In genomic region chr7:98867053-98867793, GRCm38 (mm10) we compare ENCODE assay signal across 12 mouse cellular contexts. TPM values are rescaled to one million over a fixed set of nuclear protein-coding genes. Genes with fewer than 3 reads are reported as not detected.
A peak's percentile ranks its signal among the peaks of the same experiment; 100 is the strongest.
DNase-seq lines count a peak whose midpoint lies in the region; ATAC-seq lines count a peak whose summit lies in the region.
"Had no signal": no experiment of that assay in that cellular context is flagged by ENCODE, and none has a peak within 500 bp of the region (broad histone marks: within the 10 kb centered on the region; RNA-seq: fewer than 3 reads in every experiment).

No protein-coding gene starts in this region.

- no peak overlapping the region for H3K9ac ChIP-seq in kidney, embryonic 15.5 days
- no peak overlapping the region for H3K9ac ChIP-seq in forebrain, embryonic 16.5 days (replicated peaks; ENCODE audit: low read depth, low read length)
- H3K9ac ChIP-seq: liver, embryonic 15.5 days had no signal

- no peak overlapping the region for H3K27ac ChIP-seq in kidney, embryonic 15.5 days
- H3K27ac ChIP-seq in forebrain, embryonic 16.5 days (ENCODE audit: low read length) = no peak overlapping the region
- H3K27ac ChIP-seq: liver, embryonic 15.5 days had no signal

- intact Hi-C loops in gastrocnemius, postnatal 14 days (cut with DNase I; ENCODE audit: low total_unique reads) = no loop called here

- no peak overlapping the region for H3K4me3 ChIP-seq in kidney, embryonic 15.5 days (replicated peaks)
- H3K4me3 ChIP-seq in forebrain, embryonic 16.5 days (replicated peaks; ENCODE audit: low read length) = no peak overlapping the region
- H3K4me3 ChIP-seq: liver, embryonic 15.5 days had no signal

- no peaks in the 10 kb centered on the region for H3K36me3 ChIP-seq in kidney, embryonic 15.5 days
- H3K36me3 ChIP-seq in forebrain, embryonic 16.5 days (ENCODE audit: control insufficient read depth, insufficient read depth) = no peaks in the 10 kb centered on the region
- H3K36me3 ChIP-seq: liver, embryonic 15.5 days had no signal

- peak; percentile 35 for ATAC-seq in kidney, embryonic 15.5 days (replicated peaks; ENCODE audit: low FRiP score)
- ATAC-seq in forebrain, embryonic 16.5 days = peak; percentile 68
- no peak for ATAC-seq in megakaryocyte, adult 5-6 weeks (ENCODE audit: poor library complexity, severe bottlenecking)

- no peak for DNase-seq in kidney, adult 8-10 months
- DNase-seq in retina, postnatal 1 day = peak; percentile 60
- no peak for DNase-seq in retina, embryonic 14.5 days (ENCODE audit: low spot score)
- no peak for DNase-seq in gastrocnemius, postnatal 14 days
- DNase-seq: adrenal gland, postnatal 14 days; cerebellum, postnatal 25 days; heart, postnatal 4 days; thymus, postnatal 4 days had no signal

- H3K4me2 ChIP-seq in kidney, embryonic 15.5 days = peak overlapping the region; percentile 15; the same call in 1 of the 2 replicates
- no peak overlapping the region for H3K4me2 ChIP-seq in forebrain, embryonic 16.5 days (ENCODE audit: low read length)
- H3K4me2 ChIP-seq: liver, embryonic 15.5 days had no signal

- no peaks in the 10 kb centered on the region for H3K9me3 ChIP-seq in kidney, embryonic 15.5 days (replicated peaks)
- H3K9me3 ChIP-seq in forebrain, embryonic 16.5 days (ENCODE audit: control insufficient read depth, low read length) = no peaks in the 10 kb centered on the region
- H3K9me3 ChIP-seq: liver, embryonic 15.5 days had no signal

- H3K4me1 ChIP-seq in kidney, embryonic 15.5 days = peaks cover 55% of the 10 kb centered on the region
- H3K4me1 ChIP-seq in forebrain, embryonic 16.5 days (replicated peaks; ENCODE audit: control insufficient read depth, insufficient read depth, low read length) = peaks cover 15% of the 10 kb centered on the region
- H3K4me1 ChIP-seq: liver, embryonic 15.5 days had no signal

- peaks cover 14% of the 10 kb centered on the region; the same call in 1 of the 2 replicates for H3K27me3 ChIP-seq in kidney, embryonic 15.5 days
- H3K27me3 ChIP-seq in forebrain, embryonic 16.5 days (replicated peaks; ENCODE audit: control insufficient read depth, insufficient read depth, low read length) = no peaks in the 10 kb centered on the region

- WGBS in kidney, embryonic 15.5 days = 12% methylated on average over 12 of the region's 12 CpGs
- 28% methylated on average over 12 of the region's 12 CpGs for WGBS in forebrain, embryonic 16.5 days

RNA-seq across cellular contexts. Expression of gene Wnt11, which starts 32.3 kb away (rescaled TPM):
- polyA plus RNA-seq in kidney, embryonic 15.5 days (2015; fragmentation: Nextera tagmentation; extraction: Ambion mirVana) = 35.5 and 36.9 TPM in 2 replicates
- polyA plus RNA-seq in forebrain, embryonic 16.5 days (2015; fragmentation: Nextera tagmentation; extraction: Ambion mirVana) = 0.37 and 0.53 TPM in 2 replicates
- total RNA-seq in gastrocnemius, postnatal 14 days (2021) = 1 to 10 TPM; 6.1 to 7.9 TPM
- total RNA-seq in megakaryocyte, adult 5-6 weeks (2015) = 0.05 TPM in 1 of 2 replicates, not detected in the other
- 0.15 TPM in 1 of 2 replicates, not detected in the other for total RNA-seq in megakaryocyte, adult 5-6 weeks (2017)

Comparison
In these comparisons a context has a peak if more than half of its experiments do, and no peak if none do; other contexts are left out.
1. RNA of gene Wnt11, which starts 32.3 kb away (total RNA-seq): 6.1 to 7.9 TPM in gastrocnemius, postnatal 14 days; 0.05 to 0.15 TPM in megakaryocyte, adult 5-6 weeks; every median in the first group is over 4 times any median in the second.